Mouse (Mus musculus) CD4-positive helper T cell, adult 2 months (primary cell): ENCODE data around the gene Pard3.

Source experiments
- DNase-seq: peaks from one replicate; pipeline ENCODE4 v3.0.0-alpha.2; 2012; ENCODE audit warnings: low read depth, missing footprints, low spot score

Gene Pard3

GRCm38 (mm10) chr8:127084565-127084964 lies 20.9 kb downstream of the Pard3 start:
- no peak for DNase-seq

GRCm38 (mm10) chr8:127087434-127087833 lies 23.7 kb downstream of the Pard3 start:
- no peak for DNase-seq

- no peak for DNase-seq
Measured at GRCm38 (mm10) chr8:127088372-127088771, 24.7 kb downstream of the Pard3 start.

- DNase-seq = no peak
Measured at GRCm38 (mm10) chr8:127089021-127089420, 25.3 kb downstream of the Pard3 start.

GRCm38 (mm10) chr8:127090435-127090834 lies 26.7 kb downstream of the Pard3 start:
- no peak for DNase-seq

GRCm38 (mm10) chr8:127091936-127092335 lies 28.2 kb downstream of the Pard3 start:
- DNase-seq = no peak

- no peak for DNase-seq
Measured at GRCm38 (mm10) chr8:127092383-127093112, 28.9 kb downstream of the Pard3 start.

GRCm38 (mm10) chr8:127093113-127093426 lies 29.4 kb downstream of the Pard3 start:
- no peak for DNase-seq

- DNase-seq = no peak
Measured at GRCm38 (mm10) chr8:127095763-127096162, 32.1 kb downstream of the Pard3 start.

- DNase-seq = no peak
Measured at GRCm38 (mm10) chr8:127099439-127100090, 35.9 kb downstream of the Pard3 start.

- DNase-seq = no peak
Measured at GRCm38 (mm10) chr8:127103256-127103655, 39.6 kb downstream of the Pard3 start.

GRCm38 (mm10) chr8:127104616-127105015 lies 40.9 kb downstream of the Pard3 start:
- DNase-seq = no peak

GRCm38 (mm10) chr8:127107928-127108327 lies 44.2 kb downstream of the Pard3 start:
- no peak for DNase-seq

GRCm38 (mm10) chr8:127113209-127113608 lies 49.5 kb downstream of the Pard3 start:
- no peak for DNase-seq

- DNase-seq = no peak
Measured at GRCm38 (mm10) chr8:127115837-127116236, 52.1 kb downstream of the Pard3 start.

- no peak for DNase-seq
Measured at GRCm38 (mm10) chr8:127118373-127118861, 54.7 kb downstream of the Pard3 start.

- DNase-seq = no peak
Measured at GRCm38 (mm10) chr8:127123391-127123790, 59.7 kb downstream of the Pard3 start.

- no peak for DNase-seq
Measured at GRCm38 (mm10) chr8:127124795-127125194, 61.1 kb downstream of the Pard3 start.

- DNase-seq = no peak
Measured at GRCm38 (mm10) chr8:127125686-127126683, 62.3 kb downstream of the Pard3 start.

- DNase-seq = no peak
Measured at GRCm38 (mm10) chr8:127128781-127129396, 65.2 kb downstream of the Pard3 start.

- no peak for DNase-seq
Measured at GRCm38 (mm10) chr8:127134327-127134726, 70.6 kb downstream of the Pard3 start.

GRCm38 (mm10) chr8:127136201-127136600 lies 72.5 kb downstream of the Pard3 start:
- DNase-seq = no peak
